Mouse (Mus musculus) hindbrain, embryonic 12.5 days (tissue): ENCODE data around the gene Ptprn2. TPM values are rescaled to one million over a fixed set of nuclear protein-coding genes. Genes with fewer than 3 reads are reported as not detected.

Experiments used
- ATAC-seq: fragments of 200-750 bp; cut with Nextera tagmentation; 2 replicates; pipeline ENCODE4 v1.8.0; 2017; ENCODE audit warnings: moderate TSS enrichment; ENCODE audit not compliant: low FRiP score
- H3K27ac ChIP-seq: fragments of 300-500 bp; sonication (generic); 2 replicates; pipeline ENCODE4 v1.5.1; 2016; ENCODE audit warnings: mild to moderate bottlenecking
- H3K27me3 ChIP-seq: fragments of 300-500 bp; sonication (generic); 2 replicates; pipeline ENCODE4 v1.6.1; 2016; ENCODE audit warnings: mild to moderate bottlenecking
- H3K36me3 ChIP-seq: fragments of 300-500 bp; sonication (generic); 2 replicates; pipeline ENCODE4 v1.6.1; 2016; ENCODE audit warnings: mild to moderate bottlenecking
- H3K4me1 ChIP-seq: fragments of 300-500 bp; sonication (generic); 2 replicates; pipeline ENCODE4 v1.6.1; 2016
- H3K4me2 ChIP-seq: fragments of 300-500 bp; sonication (generic); replicated peaks from 2 replicates; pipeline ENCODE4 v1.6.1; 2016; ENCODE audit warnings: mild to moderate bottlenecking
- H3K4me3 ChIP-seq: fragments of 300-500 bp; sonication (generic); 2 replicates; pipeline ENCODE4 v1.5.1; 2016; ENCODE audit warnings: mild to moderate bottlenecking
- H3K9ac ChIP-seq: fragments of 300-500 bp; sonication (generic); 2 replicates; pipeline ENCODE4 v1.6.1; 2016; ENCODE audit warnings: mild to moderate bottlenecking, moderate library complexity
- H3K9me3 ChIP-seq: fragments of 300-500 bp; sonication (generic); replicated peaks from 2 replicates; pipeline ENCODE4 v1.6.1; 2016; ENCODE audit warnings: mild to moderate bottlenecking
- WGBS: fragments of 180-500 bp; shearing (Covaris S2); methylation state at CpG from one replicate; pipeline ENCODE4 v1.1.7; 2016; 5-methylcytosine and 5-hydroxymethylcytosine counted together
- polyA plus RNA-seq: library from polyadenylated mRNA; unstranded; fragments of >200 nt; fragmentation: Nextera tagmentation; extraction: Ambion mirVana; gene quantifications from 2 replicates; pipeline ENCODE4 v1.2.1, GENCODE M21; 2016

The Ptprn2 gene
- polyA plus RNA-seq, 1 experiment from 2014 or later: 7.5 TPM

GRCm38 (mm10) chr12:116539305-116539704, 53.8 kb downstream of the Ptprn2 start:
- 97% methylated on average over 1 of the region's 1 CpGs for WGBS
- no peak for ATAC-seq

GRCm38 (mm10) chr12:116540608-116541007, 55.1 kb downstream of the Ptprn2 start:
- Histone ChIP-seq H3K9ac (no peak overlapping the region), H3K9me3 (no peaks in the 10 kb centered on the region), H3K27me3 (no peaks in the 10 kb centered on the region), H3K36me3 (no peaks in the 10 kb centered on the region), H3K4me1 (no peaks in the 10 kb centered on the region), H3K27ac (no peak overlapping the region), H3K4me2 (no peak overlapping the region), H3K4me3 (no peak overlapping the region)
- ATAC-seq: no peak
- 85% methylated on average over 1 of the region's 1 CpGs for WGBS

More at GRCm38 (mm10) chr12:116539305-116539704, 53.8 kb downstream of the Ptprn2 start:
- Histone ChIP-seq H3K36me3 (no peaks in the 10 kb centered on the region), H3K27ac (no peak overlapping the region), H3K4me1 (no peaks in the 10 kb centered on the region), H3K27me3 (no peaks in the 10 kb centered on the region), H3K4me2 (no peak overlapping the region), H3K9ac (no peak overlapping the region), H3K4me3 (no peak overlapping the region), H3K9me3 (no peaks in the 10 kb centered on the region)

- Histone ChIP-seq H3K27me3 (no peaks in the 10 kb centered on the region), H3K4me2 (no peak overlapping the region), H3K9ac (no peak overlapping the region), H3K36me3 (no peaks in the 10 kb centered on the region), H3K4me3 (no peak overlapping the region), H3K27ac (no peak overlapping the region), H3K9me3 (no peaks in the 10 kb centered on the region), H3K4me1 (no peaks in the 10 kb centered on the region)
- ATAC-seq: no peak
- 82% methylated on average over 1 of the region's 1 CpGs for WGBS
Measured at GRCm38 (mm10) chr12:116550031-116550430, 64.5 kb downstream of the Ptprn2 start.

GRCm38 (mm10) chr12:116551516-116551915, 66.0 kb downstream of the Ptprn2 start:
- Histone ChIP-seq H3K9ac (no peak overlapping the region), H3K4me1 (no peaks in the 10 kb centered on the region), H3K4me3 (no peak overlapping the region), H3K9me3 (no peaks in the 10 kb centered on the region), H3K36me3 (no peaks in the 10 kb centered on the region), H3K4me2 (no peak overlapping the region), H3K27ac (no peak overlapping the region), H3K27me3 (no peaks in the 10 kb centered on the region)
- whole genome bisulfite sequencing: 84% methylated on average over 7 of the region's 7 CpGs
- no peak for ATAC-seq

GRCm38 (mm10) chr12:116552306-116552705, 66.8 kb downstream of the Ptprn2 start:
- WGBS: 92% methylated on average over 2 of the region's 2 CpGs
- Histone ChIP-seq H3K4me1 (no peaks in the 10 kb centered on the region), H3K9ac (no peak overlapping the region), H3K9me3 (no peaks in the 10 kb centered on the region), H3K27me3 (no peaks in the 10 kb centered on the region), H3K27ac (no peak overlapping the region), H3K4me3 (no peak overlapping the region), H3K36me3 (no peaks in the 10 kb centered on the region), H3K4me2 (no peak overlapping the region)
- ATAC-seq: no peak

GRCm38 (mm10) chr12:116553361-116553760, 67.8 kb downstream of the Ptprn2 start:
- Histone ChIP-seq H3K27me3 (no peaks in the 10 kb centered on the region), H3K4me3 (no peak overlapping the region), H3K4me1 (no peaks in the 10 kb centered on the region), H3K4me2 (no peak overlapping the region), H3K27ac (no peak overlapping the region), H3K36me3 (no peaks in the 10 kb centered on the region), H3K9me3 (no peaks in the 10 kb centered on the region), H3K9ac (no peak overlapping the region)
- no peak for ATAC-seq

GRCm38 (mm10) chr12:116555964-116556363, 70.4 kb downstream of the Ptprn2 start:
- H3K27me3 ChIP-seq: no peaks in the 10 kb centered on the region
- H3K9me3 ChIP-seq: no peaks in the 10 kb centered on the region
- 80% methylated on average over 4 of the region's 4 CpGs for WGBS
- no peaks in the 10 kb centered on the region for H3K4me1 ChIP-seq
- H3K27ac ChIP-seq: no peak overlapping the region
- no peak for ATAC-seq
- H3K36me3 ChIP-seq: no peaks in the 10 kb centered on the region
- no peak overlapping the region for H3K9ac ChIP-seq
- H3K4me3 ChIP-seq: no peak overlapping the region
- no peak overlapping the region for H3K4me2 ChIP-seq

- no peak overlapping the region for H3K4me2 ChIP-seq
- no peaks in the 10 kb centered on the region for H3K36me3 ChIP-seq
- no peak overlapping the region for H3K4me3 ChIP-seq
- WGBS: 82% methylated on average over 8 of the region's 8 CpGs
- H3K9me3 ChIP-seq: no peaks in the 10 kb centered on the region
- no peaks in the 10 kb centered on the region for H3K27me3 ChIP-seq
- H3K27ac ChIP-seq: no peak overlapping the region
- H3K4me1 ChIP-seq: no peaks in the 10 kb centered on the region
- ATAC-seq: no peak
- no peak overlapping the region for H3K9ac ChIP-seq
Measured at GRCm38 (mm10) chr12:116564441-116564840, 78.9 kb downstream of the Ptprn2 start.

GRCm38 (mm10) chr12:116566672-116567071, 81.2 kb downstream of the Ptprn2 start:
- H3K36me3 ChIP-seq: no peaks in the 10 kb centered on the region
- no peaks in the 10 kb centered on the region for H3K27me3 ChIP-seq
- no peak overlapping the region for H3K4me2 ChIP-seq
- no peak overlapping the region for H3K27ac ChIP-seq
- WGBS: 67% methylated on average over 1 of the region's 1 CpGs
- H3K4me3 ChIP-seq: no peak overlapping the region
- H3K9ac ChIP-seq: no peak overlapping the region
- ATAC-seq: no peak
- no peaks in the 10 kb centered on the region for H3K4me1 ChIP-seq
- H3K9me3 ChIP-seq: no peaks in the 10 kb centered on the region

GRCm38 (mm10) chr12:116567170-116567569, 81.7 kb downstream of the Ptprn2 start:
- ATAC-seq: no peak
- 84% methylated on average over 2 of the region's 2 CpGs for WGBS
- no peak overlapping the region for H3K27ac ChIP-seq
- no peaks in the 10 kb centered on the region for H3K36me3 ChIP-seq
- H3K9me3 ChIP-seq: no peaks in the 10 kb centered on the region
- H3K4me3 ChIP-seq: no peak overlapping the region
- H3K9ac ChIP-seq: no peak overlapping the region
- no peaks in the 10 kb centered on the region for H3K27me3 ChIP-seq
- H3K4me1 ChIP-seq: no peaks in the 10 kb centered on the region
- H3K4me2 ChIP-seq: no peak overlapping the region

GRCm38 (mm10) chr12:116569568-116569967, 84.0 kb downstream of the Ptprn2 start:
- Histone ChIP-seq H3K9me3 (no peaks in the 10 kb centered on the region), H3K27me3 (no peaks in the 10 kb centered on the region), H3K4me3 (no peak overlapping the region), H3K4me1 (no peaks in the 10 kb centered on the region), H3K27ac (no peak overlapping the region), H3K9ac (no peak overlapping the region), H3K4me2 (no peak overlapping the region), H3K36me3 (no peaks in the 10 kb centered on the region)
- WGBS: 66% methylated on average over 1 of the region's 1 CpGs
- no peak for ATAC-seq

- Histone ChIP-seq H3K27me3 (no peaks in the 10 kb centered on the region), H3K4me3 (no peak overlapping the region), H3K27ac (no peak overlapping the region), H3K4me2 (no peak overlapping the region), H3K9ac (no peak overlapping the region), H3K4me1 (no peaks in the 10 kb centered on the region), H3K36me3 (no peaks in the 10 kb centered on the region), H3K9me3 (no peaks in the 10 kb centered on the region)
- ATAC-seq: no peak
- WGBS: 79% methylated on average over 5 of the region's 5 CpGs
Measured at GRCm38 (mm10) chr12:116574102-116574501, 88.6 kb downstream of the Ptprn2 start.

GRCm38 (mm10) chr12:116574720-116575119, 89.2 kb downstream of the Ptprn2 start:
- no peaks in the 10 kb centered on the region for H3K9me3 ChIP-seq
- no peak overlapping the region for H3K4me3 ChIP-seq
- no peak overlapping the region for H3K4me2 ChIP-seq
- no peaks in the 10 kb centered on the region for H3K27me3 ChIP-seq
- H3K27ac ChIP-seq: no peak overlapping the region
- WGBS: 84% methylated on average over 5 of the region's 5 CpGs
- no peak overlapping the region for H3K9ac ChIP-seq
- ATAC-seq: no peak
- no peaks in the 10 kb centered on the region for H3K4me1 ChIP-seq
- H3K36me3 ChIP-seq: no peaks in the 10 kb centered on the region
